Mouse (Mus musculus) CH12.LX (cell line): ENCODE data around the gene Serpina6. TPM values are rescaled to one million over a fixed set of nuclear protein-coding genes. Genes with fewer than 3 reads are reported as not detected.

Experiments used
- DNase-seq: peaks from one replicate; pipeline ENCODE4 v3.0.0-alpha.2; 2013; ENCODE audit errors: extremely low read depth
- H3K27ac ChIP-seq: 2 replicates; pipeline ENCODE4 v1.5.1; 2012; ENCODE audit warnings: low read depth, mild to moderate bottlenecking, control low read depth, moderate library complexity; ENCODE audit not compliant: insufficient read depth
- H3K27me3 ChIP-seq: replicated peaks from 2 replicates; pipeline ENCODE3; 2012; ENCODE audit warnings: inconsistent platforms
- H3K36me3 ChIP-seq, 2 experiments: replicated peaks in 1 of 2; 2 replicates each; pipeline versions ENCODE3 to v1.6.1; 2012; ENCODE audit warnings: inconsistent platforms in 1 of 2, low read length in 1 of 2, mild to moderate bottlenecking in 1 of 2, mixed read lengths in 1 of 2, moderate library complexity in 1 of 2; ENCODE audit not compliant: control insufficient read depth in 1 of 2, insufficient read depth in 1 of 2
- H3K4me1 ChIP-seq, 2 experiments: 2 replicates each; pipeline ENCODE4 v1.6.1; 2012; ENCODE audit warnings: inconsistent platforms in 1 of 2, moderate library complexity in 1 of 2; ENCODE audit not compliant: insufficient read depth in 2 of 2, control insufficient read depth in 1 of 2
- H3K4me2 ChIP-seq: 2 replicates; pipeline ENCODE4 v1.6.1; 2012; ENCODE audit warnings: low read depth, mild to moderate bottlenecking, control low read depth; ENCODE audit not compliant: poor library complexity, insufficient read depth, severe bottlenecking
- H3K4me3 ChIP-seq, 3 experiments: fragments of 150-350 bp in 1 of 3; sonication (generic) in 1 of 3; replicated peaks in 1 of 3; 2 replicates each; pipeline versions ENCODE3 to v1.5.1; 2011 to 2012; ENCODE audit warnings: low read depth in 2 of 3, low read length in 2 of 3, mild to moderate bottlenecking in 2 of 3, moderate library complexity in 2 of 3, control low read depth in 1 of 3, improper control_type of control experiment in 1 of 3, inconsistent platforms in 1 of 3, mixed read lengths in 1 of 3; ENCODE audit not compliant: poor library complexity in 1 of 3
- H3K79me2 ChIP-seq: replicated peaks from 2 replicates; pipeline ENCODE4 v1.6.1; 2012; ENCODE audit warnings: mild to moderate bottlenecking, moderate library complexity; ENCODE audit not compliant: control insufficient read depth, poor library complexity, insufficient read depth, severe bottlenecking; ENCODE audit errors: extremely low read depth
- H3K9ac ChIP-seq: 2 replicates; pipeline ENCODE4 v1.6.1; 2012; ENCODE audit warnings: low read depth, mild to moderate bottlenecking, control low read depth, moderate library complexity; ENCODE audit not compliant: insufficient read depth
- H3K9me3 ChIP-seq: replicated peaks from 2 replicates; pipeline ENCODE3; 2012; ENCODE audit warnings: low read length, inconsistent platforms, mixed read lengths
- CHD1 ChIP-seq: IDR thresholded peaks from 2 replicates; pipeline ENCODE4 v1.6.1; 2012; ENCODE audit warnings: low read depth, low read length, improper control_type of control experiment, inconsistent platforms
- CHD2 ChIP-seq: IDR thresholded peaks from 2 replicates; pipeline ENCODE4 v1.6.1; 2011; ENCODE audit warnings: low read length, improper control_type of control experiment
- E2F4 ChIP-seq: IDR thresholded peaks from 2 replicates; pipeline ENCODE4 v1.6.1; 2011; ENCODE audit warnings: low read depth, low read length, improper control_type of control experiment; ENCODE audit not compliant: insufficient replicate concordance
- ELF1 ChIP-seq: IDR thresholded peaks from 2 replicates; pipeline ENCODE4 v1.6.1; 2014; ENCODE audit warnings: low read depth, mild to moderate bottlenecking, inconsistent platforms, low read length, improper control_type of control experiment
- HCFC1 ChIP-seq: IDR thresholded peaks from 2 replicates; pipeline ENCODE4 v1.6.1; 2012; ENCODE audit warnings: low read depth, mild to moderate bottlenecking, inconsistent platforms, low read length, improper control_type of control experiment
- MAFK ChIP-seq: IDR thresholded peaks from 2 replicates; pipeline ENCODE4 v1.6.1; 2011; ENCODE audit warnings: low read length, improper control_type of control experiment; ENCODE audit not compliant: insufficient replicate concordance
- MAX ChIP-seq: IDR thresholded peaks from 2 replicates; pipeline ENCODE4 v1.6.1; 2011; ENCODE audit warnings: low read length, improper control_type of control experiment
- MAZ ChIP-seq: IDR thresholded peaks from 2 replicates; pipeline ENCODE4 v1.6.1; 2012; ENCODE audit warnings: low read depth, mild to moderate bottlenecking, inconsistent platforms, low read length, improper control_type of control experiment, moderate library complexity
- MEF2A ChIP-seq: IDR thresholded peaks from 2 replicates; pipeline ENCODE4 v1.6.1; 2014; ENCODE audit warnings: low read depth, mild to moderate bottlenecking, inconsistent platforms, low read length, improper control_type of control experiment, borderline replicate concordance
- MXI1 ChIP-seq: IDR thresholded peaks from 2 replicates; pipeline ENCODE4 v1.6.1; 2011; ENCODE audit warnings: mild to moderate bottlenecking, low read depth, low read length, improper control_type of control experiment
- NRF1 ChIP-seq: IDR thresholded peaks from 2 replicates; pipeline ENCODE4 v1.6.1; 2014; ENCODE audit warnings: low read depth, mild to moderate bottlenecking, inconsistent platforms, low read length, improper control_type of control experiment, moderate library complexity
- PAX5 ChIP-seq: IDR thresholded peaks from 2 replicates; pipeline ENCODE4 v1.6.1; 2012; ENCODE audit warnings: low read length, inconsistent platforms, mixed read lengths
- TCF12 ChIP-seq: IDR thresholded peaks from 2 replicates; pipeline ENCODE4 v1.6.1; 2014; ENCODE audit warnings: low read depth, mild to moderate bottlenecking, inconsistent platforms, low read length, improper control_type of control experiment
- USF1 ChIP-seq: IDR thresholded peaks from 2 replicates; pipeline ENCODE4 v1.6.1; 2014; ENCODE audit warnings: low read depth, mild to moderate bottlenecking, inconsistent platforms, low read length, improper control_type of control experiment
- USF2 ChIP-seq: conservative IDR thresholded peaks from 2 replicates; pipeline ENCODE4 v1.6.1; 2011; ENCODE audit warnings: low read depth, low read length, improper control_type of control experiment
- ZC3H11A ChIP-seq: IDR thresholded peaks from 2 replicates; pipeline ENCODE4 v1.6.1; 2012; ENCODE audit warnings: low read depth, mild to moderate bottlenecking, inconsistent platforms, low read length, improper control_type of control experiment
- ZNF384 ChIP-seq: IDR thresholded peaks from 2 replicates; pipeline ENCODE4 v1.6.1; 2012; ENCODE audit warnings: low read depth, low read length, improper control_type of control experiment, inconsistent platforms
- dilution Hi-C: fragments of 300-500 bp; cut with MboI; formaldehyde crosslinking; loops from 2 replicates; pipeline ENCODE4 v1.14.3; 2020; ENCODE audit warnings: low sequenced_read_pairs; ENCODE audit not compliant: extremely low pct_unique_long_range_greater_than_20kb, extremely low pct_ligation_motif_present
- in situ Hi-C: fragments of 300-500 bp; cut with MboI; formaldehyde crosslinking; loops from 3 replicates; pipeline ENCODE4 v1.14.3; 2019; ENCODE audit warnings: low sequenced_read_pairs, low pct_ligation_motif_present, low pct_unique_long_range_greater_than_20kb, mixed read lengths
- polyA plus RNA-seq: library from polyadenylated mRNA; unstranded; fragments of >175 nt; gene quantifications from 2 replicates; pipeline ENCODE4 v1.2.1, GENCODE M21; 2012; ENCODE audit warnings: low read depth; ENCODE audit not compliant: insufficient read length
- total RNA-seq, 2 experiments: library from RNA; depleted of rRNA; stranded (reverse); fragments of 300-350 nt in 1 of 2; fragments of >200 nt in 1 of 2; gene quantifications; 2 replicates each; pipeline ENCODE4 v1.2.3; 2012 to 2014

Serpina6 gene
- total and polyA plus RNA-seq, 3 experiments = not detected

- no peaks in the 10 kb centered on the region for H3K9me3 ChIP-seq
- H3K27ac ChIP-seq = no peak overlapping the region
- no peak for TF ChIP-seq MXI1
- no peak for TF ChIP-seq ELF1
- no peak for TF ChIP-seq USF2
- no peak for TF ChIP-seq MAZ
- no peak for TF ChIP-seq HCFC1
- TF ChIP-seq ZNF384 = no peak
- TF ChIP-seq E2F4 = no peak
- TF ChIP-seq CHD2 = no peak
- no peak for TF ChIP-seq PAX5
- TF ChIP-seq MAFK = no peak
- TF ChIP-seq MAX = no peak
- TF ChIP-seq ZC3H11A = no peak
- no peak for TF ChIP-seq MEF2A
- no peak for TF ChIP-seq NRF1
- TF ChIP-seq CHD1 = no peak
- no peak for TF ChIP-seq TCF12
- dilution Hi-C loops = no loop called here
- H3K4me3 ChIP-seq = no peak overlapping the region
- H3K79me2 ChIP-seq = no peaks in the 10 kb centered on the region
- no peak for DNase-seq
- H3K4me1 ChIP-seq = no peaks in the 10 kb centered on the region
- no peaks in the 10 kb centered on the region for H3K27me3 ChIP-seq
- no peaks in the 10 kb centered on the region for H3K36me3 ChIP-seq
- no peak overlapping the region for H3K4me2 ChIP-seq
- in situ Hi-C loops = no loop called here
- no peak overlapping the region for H3K9ac ChIP-seq
Measured at GRCm38 (mm10) chr12:103615734-103616133, 41.3 kb downstream of the Serpina6 start.

- no peak overlapping the region for H3K9ac ChIP-seq
- H3K79me2 ChIP-seq = no peaks in the 10 kb centered on the region
- no peak overlapping the region for H3K4me3 ChIP-seq
- no peak for DNase-seq
- H3K4me1 ChIP-seq = no peaks in the 10 kb centered on the region
- dilution Hi-C loops = no loop called here
- H3K36me3 ChIP-seq = no peaks in the 10 kb centered on the region
- TF ChIP-seq USF1 (no peak), PAX5 (no peak), MXI1 (no peak), NRF1 (no peak)
- H3K27ac ChIP-seq = no peak overlapping the region
- H3K27me3 ChIP-seq = no peaks in the 10 kb centered on the region
- in situ Hi-C loops = no loop called here
- H3K4me2 ChIP-seq = no peak overlapping the region
- H3K9me3 ChIP-seq = no peaks in the 10 kb centered on the region
Measured at GRCm38 (mm10) chr12:103615141-103615540, 41.9 kb downstream of the Serpina6 start.
